Mouse (Mus musculus): ENCODE measurements at regions not wholly inside any gene's neighbourhood (a gene's known extent, or its start where the extent isn't known, plus 50 kb on each side); places are given as distances from the start of the nearest gene placed in this dataset.

GRCm38 (mm10) chr4:55704921-55705320, 172.7 kb upstream of the Klf4 start:
- TF ChIP-seq POLR2A (IDR thresholded peaks at IDR 0.05; ENCODE audit: extremely low read depth, insufficient read depth, low read length) (no peak), CTCF (IDR thresholded peaks at IDR 0.05; ENCODE audit: extremely low read depth, insufficient read depth, low read length) (no peak)
